Mouse (Mus musculus) erythroblast, embryonic 14.5 days (primary cell): ENCODE data around the gene Mpz.

Experiments
- GATA1 ChIP-seq: IDR thresholded peaks from 2 replicates; pipeline ENCODE4 v1.6.1; 2012; ENCODE audit warnings: low read length, inconsistent platforms, mixed read lengths
- TAL1 ChIP-seq: IDR thresholded peaks from 3 replicates; pipeline ENCODE4 v1.6.1; 2012; ENCODE audit warnings: low read length, inconsistent platforms, mixed read lengths

DNA sequence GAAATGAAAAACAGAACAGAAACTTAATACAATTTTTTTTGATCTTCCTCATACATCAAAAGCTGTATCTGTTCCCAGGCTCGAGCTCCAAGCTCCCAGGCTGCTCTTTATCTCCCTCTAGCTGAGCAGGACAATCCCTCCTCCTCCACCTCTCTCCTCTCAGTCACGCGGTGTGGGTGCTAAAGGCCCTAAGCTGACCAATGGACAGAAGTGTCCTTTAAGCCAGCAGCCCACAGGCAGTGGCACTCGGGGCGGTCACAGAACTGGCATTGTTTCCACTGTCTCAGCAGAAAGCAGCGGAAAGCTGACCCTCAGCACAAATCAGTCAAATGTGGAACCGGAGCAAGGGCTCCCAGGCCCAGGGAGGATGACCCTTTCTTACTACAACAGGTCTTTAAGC is 21.3 kb upstream of the Mpz start:
- TF ChIP-seq TAL1, result no peak
- no peak for TF ChIP-seq GATA1
